Mouse (Mus musculus) heart, adult 11 months (tissue): ENCODE measurements around the gene Cp.
"Not testable (repeated sequence)": the region's sequence is repeated elsewhere in the genome, so short reads cannot be mapped to it uniquely, and the experiment has no call there.

Experiments used
- DNase-seq: peaks from one replicate; pipeline ENCODE4 v3.0.0; 2022

Gene Cp

DNA sequence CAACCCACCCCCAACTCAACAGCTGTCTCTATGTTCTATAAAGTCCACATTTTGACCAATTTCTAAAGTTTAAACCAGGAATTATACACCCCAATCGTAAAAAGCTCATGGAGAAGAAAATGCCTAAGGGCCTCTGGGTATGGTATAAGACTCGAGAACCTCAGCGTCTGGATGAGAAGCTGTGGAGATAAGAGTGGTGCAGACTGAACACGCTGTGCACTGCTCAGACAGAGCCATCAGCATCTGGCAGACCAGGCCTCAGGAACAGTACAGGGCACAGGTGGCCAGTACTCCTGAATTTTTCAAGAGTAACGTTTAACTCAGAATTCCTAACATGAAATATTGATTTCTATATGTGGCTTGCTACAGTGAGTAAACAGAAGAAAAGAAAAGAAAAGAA, 50.9 kb downstream of the Cp start:
- no peak for DNase-seq

- no peak for DNase-seq
These were observed 53.6 kb downstream of the Cp start for GRCm38 (mm10) chr3:20010464-20010863.

DNA sequence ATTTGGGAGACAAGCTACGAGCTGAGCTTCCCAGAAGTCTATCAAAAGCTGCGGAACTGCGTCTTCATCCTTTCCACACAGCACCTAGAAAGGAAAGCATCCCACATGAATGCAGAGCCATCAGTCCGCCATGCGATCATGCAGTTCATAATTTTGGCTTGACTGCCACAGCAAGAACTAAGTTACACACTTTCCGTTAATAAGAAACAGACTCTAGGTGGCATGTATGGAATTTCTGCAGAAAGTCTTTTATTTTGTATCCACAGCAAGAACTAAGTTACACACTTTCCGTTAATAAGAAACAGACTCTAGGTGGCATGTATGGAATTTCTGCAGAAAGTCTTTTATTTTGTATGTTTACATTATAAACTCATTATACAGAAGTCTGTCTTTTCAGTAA, 54.1 kb downstream of the Cp start:
- DNase-seq: not testable (repeated sequence)

DNA sequence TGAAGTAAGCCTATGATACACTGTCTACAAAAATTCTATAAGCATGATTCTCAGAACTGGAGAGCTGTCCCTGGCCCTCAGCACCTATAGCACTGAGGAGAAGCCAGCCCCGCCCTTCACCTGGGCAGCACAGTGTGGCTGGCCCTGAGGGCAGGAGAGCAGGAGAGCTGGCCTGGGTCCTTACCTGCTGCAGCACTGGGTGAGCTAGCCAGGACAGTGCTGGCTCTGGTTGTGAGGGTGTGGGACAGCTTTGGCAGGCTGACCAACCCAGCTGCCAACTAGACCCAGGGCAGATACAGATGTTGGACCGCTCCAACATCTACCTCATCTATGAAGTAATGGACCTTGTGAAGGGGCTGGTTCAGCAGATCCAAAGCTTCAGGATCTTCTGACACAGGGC, 57.6 kb downstream of the Cp start:
- DNase-seq: peak; percentile 92

- no peak for DNase-seq
These were observed 61.2 kb downstream of the Cp start for GRCm38 (mm10) chr3:20018076-20018475.

DNA sequence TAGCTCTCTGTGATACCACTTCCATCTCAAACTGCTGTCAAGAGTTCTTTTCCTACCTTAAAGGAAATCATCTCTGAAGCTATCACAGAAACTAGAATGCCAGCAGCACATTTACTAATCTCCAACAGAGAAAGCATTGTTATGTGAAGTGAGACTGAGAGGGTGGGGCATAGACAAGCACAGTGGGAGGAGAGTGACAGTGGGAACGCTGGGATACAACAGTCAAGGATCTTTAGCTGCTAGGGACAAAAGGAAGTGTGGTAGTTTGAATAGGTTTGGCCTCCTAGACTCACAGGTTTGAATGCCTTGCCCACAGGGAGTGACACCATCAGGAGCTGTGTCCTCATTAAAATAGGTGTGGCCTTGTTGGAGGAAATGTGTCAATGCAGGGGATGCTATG, 67.0 kb downstream of the Cp start:
- DNase-seq: no peak

GRCm38 (mm10) chr3:20026481-20026880, 69.6 kb downstream of the Cp start:
- DNase-seq: no peak

DNA sequence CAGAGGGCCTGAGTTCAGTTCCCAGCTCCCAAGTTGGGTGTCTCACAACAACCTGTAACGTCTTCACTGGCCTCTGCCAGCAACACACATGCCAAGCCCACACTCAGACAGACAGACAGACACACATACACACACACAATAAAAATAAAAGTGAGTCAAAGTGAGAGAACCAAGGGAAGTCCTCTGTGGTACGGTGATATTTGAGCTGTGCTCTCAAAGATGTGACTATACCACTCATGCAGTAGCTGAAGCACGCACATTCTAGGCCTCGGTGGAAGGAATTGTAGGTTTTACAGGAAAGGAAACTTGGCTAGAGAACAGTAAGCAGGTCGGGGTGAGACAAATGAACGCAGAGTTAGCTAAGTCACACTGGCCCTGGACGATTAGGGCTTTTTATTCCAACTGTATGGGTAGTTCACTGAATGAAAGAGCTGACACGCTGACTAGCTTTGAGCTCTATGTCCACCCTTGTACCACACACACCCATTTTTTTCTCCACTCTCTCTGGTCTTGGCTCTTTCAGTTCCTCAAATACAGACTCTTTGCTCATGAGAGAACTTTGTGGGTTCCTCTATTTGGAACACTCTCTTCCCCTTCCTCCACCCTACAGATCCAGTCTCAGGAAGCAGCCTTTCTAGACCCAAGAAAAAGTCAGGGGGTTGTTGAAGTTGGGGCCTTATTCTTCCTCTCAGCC, 70.3 kb downstream of the Cp start:
- peak; percentile 95 for DNase-seq

DNA sequence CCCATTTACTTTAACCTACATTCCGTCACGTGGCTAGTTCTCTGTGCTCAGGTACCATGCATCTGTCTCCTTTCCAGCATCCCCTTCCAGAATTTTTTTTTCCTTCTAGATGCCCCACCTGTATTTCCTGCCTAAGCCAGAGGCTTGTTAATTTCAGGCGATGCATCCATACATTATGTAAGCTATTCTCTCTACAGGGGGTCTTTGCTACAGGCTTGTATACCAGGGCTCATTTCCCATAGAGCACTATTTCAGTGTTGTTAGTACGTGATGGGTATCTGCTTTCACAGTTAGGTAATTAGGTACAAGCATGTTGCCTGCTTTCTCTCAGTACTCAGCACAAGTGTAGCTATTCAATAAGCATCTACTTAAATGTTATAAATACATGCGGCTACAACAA, 70.9 kb downstream of the Cp start:
- no peak for DNase-seq

GRCm38 (mm10) chr3:20028640-20029039, 71.8 kb downstream of the Cp start:
- peak; percentile 80 for DNase-seq

GRCm38 (mm10) chr3:20030807-20031206, 74.0 kb downstream of the Cp start:
- DNase-seq: no peak

DNA sequence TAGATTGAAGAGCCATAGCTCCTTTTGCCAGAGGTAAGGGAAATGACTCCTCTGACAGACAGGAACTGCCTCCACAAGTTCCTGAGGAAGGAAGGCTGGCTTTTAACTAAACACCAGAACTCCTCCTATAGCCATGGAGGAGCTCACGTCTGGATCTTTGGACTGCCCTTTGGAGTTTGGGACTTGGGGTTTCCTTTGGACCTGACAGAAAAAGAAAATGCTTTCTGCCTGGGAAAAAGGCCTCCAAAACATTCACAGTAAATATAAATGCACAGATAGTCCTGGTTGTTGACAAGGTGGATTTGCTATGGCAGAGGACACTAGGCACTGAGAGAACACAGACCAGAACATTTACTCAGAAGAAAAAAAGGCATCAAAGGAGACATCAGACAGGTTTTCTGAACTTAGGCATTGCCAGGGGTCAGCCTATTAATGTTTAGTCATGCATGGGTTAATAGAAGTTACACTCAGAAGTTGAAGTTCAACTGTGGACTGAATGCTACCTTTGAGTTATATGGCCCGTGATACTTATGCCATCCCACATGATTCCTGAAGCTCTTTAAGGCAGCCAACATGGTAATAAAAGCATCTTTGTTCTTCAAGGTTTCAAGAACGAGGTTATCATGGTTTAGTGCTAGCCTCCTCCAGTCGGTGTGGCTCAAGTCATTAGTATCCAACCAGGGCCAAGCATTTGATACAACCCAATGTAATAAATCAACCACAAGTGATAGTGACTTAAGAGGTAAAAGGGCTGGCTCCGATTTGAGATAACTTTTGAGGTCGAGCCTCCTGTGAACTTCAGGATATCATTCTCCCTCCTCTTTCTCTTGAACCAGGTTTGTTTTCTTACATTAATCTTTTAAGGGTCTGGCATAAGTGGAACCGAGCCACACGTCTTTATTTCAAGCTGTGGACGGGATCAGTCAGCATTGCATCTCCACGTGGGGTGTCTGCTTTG, 77.2 kb downstream of the Cp start:
- no peak for DNase-seq

DNA sequence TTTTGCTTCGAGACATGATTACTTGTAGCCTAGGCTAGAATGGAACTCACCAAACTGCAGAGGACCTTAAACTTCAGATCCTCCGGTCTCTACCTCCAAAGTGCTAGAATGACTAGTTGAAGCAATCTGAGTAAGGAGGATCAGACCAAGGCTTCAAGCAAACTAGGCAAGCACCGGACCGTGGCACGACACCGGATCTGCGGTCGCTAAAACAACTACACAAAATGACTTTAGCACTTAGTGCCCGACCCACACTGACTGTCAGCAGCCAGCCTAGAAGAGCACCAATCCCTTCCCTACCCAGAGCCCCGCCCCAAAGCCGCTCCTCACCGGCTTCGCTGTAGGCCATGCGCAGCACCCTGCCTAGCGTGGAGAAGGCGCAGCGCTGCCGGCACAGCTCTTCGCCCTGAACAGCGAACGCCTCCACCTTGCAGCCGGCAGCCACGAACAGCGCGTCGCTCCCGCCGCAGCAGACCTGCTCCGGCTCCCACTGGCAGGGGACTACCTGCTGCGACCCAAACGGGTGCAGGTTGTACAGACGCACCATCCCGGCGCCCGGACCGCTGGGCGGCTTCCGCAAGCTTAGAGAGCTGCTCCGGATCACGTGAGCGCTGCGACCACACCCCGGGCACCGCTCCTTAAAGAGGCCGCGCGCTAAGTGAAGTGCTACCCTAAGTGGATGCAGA, 78.0 kb downstream of the Cp start, which contains the start of gene Hps3:
Hps3 (minus strand) TSS at position 597 of the 686 bp plus-strand sequence.
- DNase-seq: peak; percentile 99

DNA sequence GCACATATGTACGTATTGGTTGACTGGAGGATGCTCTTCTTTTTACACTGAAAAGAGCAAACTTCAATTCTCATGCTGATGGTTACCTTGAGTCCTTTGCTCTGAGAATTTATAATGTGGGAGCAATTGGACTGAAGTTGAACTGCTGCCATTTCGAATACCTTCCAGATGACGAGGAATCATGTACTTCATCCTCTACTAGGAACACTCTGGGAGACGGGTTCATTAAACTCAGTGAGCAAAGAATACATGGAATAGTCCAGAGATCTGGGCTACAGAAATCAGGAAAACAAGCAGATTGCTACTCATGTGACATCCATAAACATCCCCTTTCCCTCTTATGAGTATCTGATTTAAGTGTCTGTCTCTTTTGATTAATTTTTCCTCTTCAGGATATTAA, 79.2 kb downstream of the Cp start:
- DNase-seq: no peak

DNA sequence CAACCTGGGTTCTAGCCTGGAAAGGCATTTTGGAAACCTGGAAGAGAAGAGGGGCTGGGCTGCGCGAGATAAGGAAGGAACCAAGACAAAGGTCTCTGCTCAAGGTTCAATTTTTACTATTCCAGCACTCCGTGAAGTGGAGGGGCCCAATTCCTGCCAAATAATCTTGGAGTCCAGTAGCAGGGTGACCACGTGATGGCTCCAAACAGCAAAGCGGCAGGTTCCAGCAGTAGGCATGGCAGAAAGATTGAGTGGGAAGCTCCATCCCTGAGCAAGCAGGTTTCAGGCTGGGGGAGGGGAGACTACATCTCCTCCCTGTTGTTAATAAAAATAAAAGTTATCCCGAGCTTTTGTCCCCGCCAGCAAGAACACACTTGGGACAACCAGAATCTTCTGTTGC, 84.6 kb downstream of the Cp start:
- DNase-seq: peak; percentile 80

- not testable (repeated sequence) for DNase-seq
These were observed 87.9 kb downstream of the Cp start for GRCm38 (mm10) chr3:20044736-20045135.

DNA sequence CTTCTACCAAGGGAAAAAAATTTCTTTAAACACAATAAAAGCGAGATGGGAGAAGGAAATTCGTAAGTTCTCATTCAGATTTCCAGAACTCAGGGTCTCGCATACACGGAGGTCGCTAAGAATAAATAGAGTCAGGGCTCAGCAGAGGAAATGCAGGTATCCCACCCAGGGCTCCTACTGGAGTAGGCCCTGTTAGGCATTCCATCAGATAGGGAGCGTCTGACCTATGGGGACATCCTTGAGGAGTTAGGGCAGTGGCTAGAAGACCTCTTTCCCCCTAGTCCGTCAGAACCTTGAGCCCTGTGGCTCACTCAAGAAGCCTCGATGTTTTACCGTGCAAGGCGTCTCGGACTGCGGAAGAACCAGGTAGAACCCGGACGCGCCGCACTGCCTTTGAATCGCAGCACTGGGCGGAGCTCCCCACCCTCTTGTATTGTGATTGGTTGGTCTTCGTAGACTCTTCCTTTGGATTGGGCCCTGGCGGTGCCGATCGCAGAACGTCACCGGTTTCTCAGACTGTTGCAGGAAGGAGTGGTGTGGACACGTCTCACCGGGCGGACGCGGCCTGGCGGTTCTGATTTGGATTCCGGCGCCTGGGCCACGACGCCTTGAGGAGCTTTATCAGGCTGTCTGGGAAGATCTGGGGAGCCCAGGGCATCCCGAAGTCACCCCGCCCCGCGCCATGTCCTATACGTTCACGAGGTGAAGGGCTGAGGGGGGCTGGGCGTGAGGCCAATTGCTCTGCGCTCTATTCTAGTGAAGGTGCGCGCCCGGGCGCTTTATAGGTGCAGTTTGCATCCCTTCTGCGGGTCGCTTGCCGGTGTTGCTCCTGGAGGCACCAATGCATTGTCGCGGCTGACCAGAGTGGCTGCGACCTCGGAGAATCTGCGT, 100.7 kb downstream of the Cp start, which contains the start of gene Hltf:
Hltf (plus strand) TSS at position 506 of the 891 bp plus-strand sequence.
- DNase-seq: peak; percentile 100

DNA sequence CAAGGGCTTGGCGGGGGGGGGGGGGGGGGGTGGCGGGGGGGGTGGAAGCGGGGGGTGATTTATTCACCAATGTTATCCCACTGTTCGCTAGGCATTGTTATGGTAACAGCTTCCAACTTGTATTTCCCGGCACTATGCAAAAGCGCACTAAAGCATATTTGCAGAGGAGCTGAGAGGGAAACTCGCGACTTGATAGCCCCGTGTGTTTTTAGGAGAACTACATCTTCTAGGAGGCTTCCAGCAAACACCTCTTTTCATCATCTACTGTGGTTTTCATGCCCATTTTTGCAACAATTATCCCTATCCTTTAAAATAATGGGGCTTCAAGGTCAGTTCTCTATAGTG, 101.3 kb downstream of the Cp start:
- no peak for DNase-seq
